In genomic region chr3:69722187-69722867, GRCm38 (mm10) we compare ENCODE assay signal across 8 mouse cellular contexts. TPM values are rescaled to one million over a fixed set of nuclear protein-coding genes. Genes with fewer than 3 reads are reported as not detected.
DNase-seq lines count a peak whose midpoint lies in the region; ATAC-seq and TF ChIP-seq lines count a peak whose summit lies in the region.

No protein-coding gene starts in this region.

- H3K4me3 ChIP-seq in ES-Bruce4 (ENCODE audit: low read depth, low read length), result peak overlapping the region; percentile 97
- H3K4me3 ChIP-seq in embryonic facial prominence, embryonic 12.5 days, result peak overlapping the region; percentile 93
- peak overlapping the region; percentile 98 for H3K4me3 ChIP-seq in heart, embryonic 12.5 days
- H3K4me3 ChIP-seq in kidney, embryonic 16.5 days (ENCODE audit: low read length), result peak overlapping the region; percentile 94
- peak overlapping the region; percentile 89 to 96 for H3K4me3 ChIP-seq in liver, embryonic 14.5 days (ENCODE audit: insufficient read depth in 1 of 2, low read depth in 2 of 2, low read length in 2 of 2)

- TF ChIP-seq CTCF in ES-Bruce4 (IDR thresholded peaks at IDR 0.05; ENCODE audit: low read depth, low read length), result no peak
- no peak for TF ChIP-seq CTCF in liver, embryonic 14.5 days (IDR thresholded peaks at IDR 0.05; ENCODE audit: low read depth)

- ATAC-seq in embryonic facial prominence, embryonic 12.5 days (ENCODE audit: insufficient number of reproducible peaks, insufficient read depth, low FRiP score, low TSS enrichment), result peak; percentile 76
- peak; percentile 73 for ATAC-seq in heart, embryonic 12.5 days (ENCODE audit: insufficient number of reproducible peaks, low FRiP score)
- ATAC-seq in kidney, embryonic 16.5 days (ENCODE audit: low FRiP score, low TSS enrichment), result peak; percentile 78
- ATAC-seq in liver, embryonic 14.5 days (ENCODE audit: insufficient read depth), result peak; percentile 73

- no peaks in the 10 kb centered on the region for H3K27me3 ChIP-seq in ES-Bruce4 (ENCODE audit: control insufficient read depth, insufficient read depth, low read length, poor library complexity, severe bottlenecking)
- no peaks in the 10 kb centered on the region for H3K27me3 ChIP-seq in embryonic facial prominence, embryonic 12.5 days
- no peaks in the 10 kb centered on the region for H3K27me3 ChIP-seq in heart, embryonic 12.5 days (replicated peaks)
- H3K27me3 ChIP-seq in kidney, embryonic 16.5 days (ENCODE audit: insufficient read depth, low read length), result no peaks in the 10 kb centered on the region
- H3K27me3 ChIP-seq in liver, embryonic 14.5 days (ENCODE audit: control insufficient read depth, insufficient read depth, low read length), result no peaks in the 10 kb centered on the region

- no peak for TF ChIP-seq EP300 in ES-Bruce4 (IDR thresholded peaks at IDR 0.05; ENCODE audit: insufficient read depth, low read depth, low read length)
- no peak for TF ChIP-seq EP300 in liver, embryonic 14.5 days (IDR thresholded peaks at IDR 0.05; ENCODE audit: low read depth)

- peaks cover 19% of the 10 kb centered on the region for H3K36me3 ChIP-seq in ES-Bruce4 (ENCODE audit: control insufficient read depth, insufficient read depth, low read length, poor library complexity, severe bottlenecking)
- H3K36me3 ChIP-seq in embryonic facial prominence, embryonic 12.5 days, result no peaks in the 10 kb centered on the region
- peaks cover 13% of the 10 kb centered on the region for H3K36me3 ChIP-seq in heart, embryonic 12.5 days
- no peaks in the 10 kb centered on the region for H3K36me3 ChIP-seq in kidney, embryonic 16.5 days (ENCODE audit: insufficient read depth, low read length)
- H3K36me3 ChIP-seq in liver, embryonic 14.5 days (replicated peaks; ENCODE audit: control insufficient read depth, insufficient read depth, low read depth), result peaks cover under 1% of the 10 kb centered on the region; the same call in 1 of the 2 replicates

- peak overlapping the region; percentile 87 for H3K9ac ChIP-seq in ES-Bruce4 (ENCODE audit: low read depth, poor library complexity, severe bottlenecking)
- peak overlapping the region; percentile 92 for H3K9ac ChIP-seq in embryonic facial prominence, embryonic 12.5 days
- peak overlapping the region; percentile 97 for H3K9ac ChIP-seq in heart, embryonic 12.5 days
- H3K9ac ChIP-seq in kidney, embryonic 16.5 days (replicated peaks; ENCODE audit: low read length), result peak overlapping the region; percentile 96
- peak overlapping the region; percentile 98 for H3K9ac ChIP-seq in liver, embryonic 14.5 days (replicated peaks)

- DNase-seq in adrenal gland, adult 8-10 months, result peak; percentile 31
- DNase-seq in liver, embryonic 14.5 days (ENCODE audit: low read depth in 3 of 3, low spot score in 3 of 3), result peak in 2 of 3 experiments; percentile 25 to 38
- peak; percentile 27 to 32 for DNase-seq in natural killer cell, adult 2 months (ENCODE audit: low spot score in 2 of 2)
- peak; percentile 71 for DNase-seq in testis, postnatal 14 days (ENCODE audit: low spot score)

- WGBS in embryonic facial prominence, embryonic 12.5 days, result under 1% methylated on average over 45 of the region's 58 CpGs
- under 1% methylated on average over 58 of the region's 58 CpGs for WGBS in heart, embryonic 12.5 days
- under 1% methylated on average over 56 of the region's 58 CpGs for WGBS in kidney, embryonic 16.5 days
- WGBS in liver, embryonic 14.5 days (ENCODE audit: insufficient replicate concordance), result 0% methylated on average over 58 of the region's 58 CpGs

- no peaks in the 10 kb centered on the region for H3K9me3 ChIP-seq in ES-Bruce4 (replicated peaks; ENCODE audit: control insufficient read depth, insufficient read depth, low read length, poor library complexity, severe bottlenecking)
- no peaks in the 10 kb centered on the region for H3K9me3 ChIP-seq in embryonic facial prominence, embryonic 12.5 days
- H3K9me3 ChIP-seq in heart, embryonic 12.5 days (replicated peaks), result no peaks in the 10 kb centered on the region
- no peaks in the 10 kb centered on the region for H3K9me3 ChIP-seq in kidney, embryonic 16.5 days (ENCODE audit: low read length)
- no peaks in the 10 kb centered on the region for H3K9me3 ChIP-seq in liver, embryonic 14.5 days (ENCODE audit: control insufficient read depth, low read length)

- H3K4me1 ChIP-seq in ES-Bruce4 (ENCODE audit: control insufficient read depth, insufficient read depth, low read length), result no peaks in the 10 kb centered on the region
- H3K4me1 ChIP-seq in embryonic facial prominence, embryonic 12.5 days, result peaks cover 14% of the 10 kb centered on the region
- peaks cover 12% of the 10 kb centered on the region for H3K4me1 ChIP-seq in heart, embryonic 12.5 days (replicated peaks)
- peaks cover 17% of the 10 kb centered on the region for H3K4me1 ChIP-seq in kidney, embryonic 16.5 days (ENCODE audit: insufficient read depth, low read length)
- H3K4me1 ChIP-seq in liver, embryonic 14.5 days (replicated peaks; ENCODE audit: control insufficient read depth in 2 of 2, insufficient read depth in 2 of 2, low read length in 1 of 2), result peaks cover 9 to 12% of the 10 kb centered on the region in 2 experiments

- peak overlapping the region; percentile 12; the same call in 1 of the 2 replicates for H3K27ac ChIP-seq in ES-Bruce4 (ENCODE audit: insufficient read depth, low read length)
- peak overlapping the region; percentile 90 for H3K27ac ChIP-seq in embryonic facial prominence, embryonic 12.5 days
- peak overlapping the region; percentile 93 for H3K27ac ChIP-seq in heart, embryonic 12.5 days (ENCODE audit: poor library complexity, severe bottlenecking)
- peak overlapping the region; percentile 93 for H3K27ac ChIP-seq in kidney, embryonic 16.5 days (ENCODE audit: low read length)
- peak overlapping the region; percentile 71 for H3K27ac ChIP-seq in liver, embryonic 14.5 days

- peak overlapping the region; percentile 81 for H3K4me2 ChIP-seq in embryonic facial prominence, embryonic 12.5 days (replicated peaks)
- peak overlapping the region; percentile 80 for H3K4me2 ChIP-seq in heart, embryonic 12.5 days
- peak overlapping the region; percentile 75 for H3K4me2 ChIP-seq in kidney, embryonic 16.5 days (replicated peaks; ENCODE audit: low read depth, low read length)
- peak overlapping the region; percentile 94 for H3K4me2 ChIP-seq in liver, embryonic 14.5 days (ENCODE audit: low read depth)

- no peak for TF ChIP-seq POLR2A in ES-Bruce4 (IDR thresholded peaks at IDR 0.05; ENCODE audit: insufficient read depth, low read length)

RNA-seq across cellular contexts. Expression of gene Nmd3, which starts 0.5 kb away (rescaled TPM):
- polyA plus RNA-seq in ES-Bruce4 (2011; ENCODE audit: insufficient read depth, insufficient read length, low read depth, missing spikeins), result 215 and 251 TPM in 2 replicates
- 10 to 100 TPM; 79.6 to 98.8 (median 84.5) TPM for total RNA-seq in adrenal gland, adult 8-10 months (2022)
- polyA plus RNA-seq in embryonic facial prominence, embryonic 12.5 days (2016; fragmentation: Nextera tagmentation; extraction: Ambion mirVana), result 119 and 120 TPM in 2 replicates
- polyA plus RNA-seq in heart, embryonic 12.5 days (2016; fragmentation: Nextera tagmentation; extraction: Ambion mirVana), result 100 and 104 TPM in 2 replicates
- 152 and 153 TPM in 2 replicates for polyA plus RNA-seq in kidney, embryonic 16.5 days (2015; fragmentation: Nextera tagmentation; extraction: Ambion mirVana)
- 7.3 and 23.5 TPM in 2 replicates for polyA plus RNA-seq in liver, embryonic 14.5 days (2012; rRNA removed)
- 77.1 and 81.7 TPM in 2 replicates for polyA plus RNA-seq in liver, embryonic 14.5 days (2014; fragmentation: Nextera tagmentation; extraction: Ambion mirVana)

Comparison
In these comparisons a context has a peak if more than half of its experiments do, and no peak if none do; other contexts are left out.
1. Peak in every context shown above with its lines: DNase-seq, ATAC-seq, H3K4me3 ChIP-seq and H3K27ac ChIP-seq.
2. H3K27ac ChIP-seq: peak in every context shown above with its lines; median percentile 93 in heart, embryonic 12.5 days; 93 in kidney, embryonic 16.5 days; 90 in embryonic facial prominence, embryonic 12.5 days; 71 in liver, embryonic 14.5 days; 12 in ES-Bruce4.